Mouse (Mus musculus) megakaryocyte, adult 5-6 weeks (primary cell): ENCODE measurements around the gene Slc35g3. TPM values are rescaled to one million over a fixed set of nuclear protein-coding genes. Genes with fewer than 3 reads are reported as not detected.
"Not testable (repeated sequence)": the region's sequence is repeated elsewhere in the genome, so short reads cannot be mapped to it uniquely, and the experiment has no call there.

Experiments
- ATAC-seq: 2 replicates; pipeline ENCODE4 v1.8.0; 2016; ENCODE audit warnings: mild to moderate bottlenecking, inconsistent platforms; ENCODE audit not compliant: poor library complexity, severe bottlenecking
- total RNA-seq, 2 experiments: library from RNA; stranded (forward) in 1 of 2; stranded (reverse) in 1 of 2; fragments of 153-499, 151-499 nt in 1 of 2; fragments of 221-1000, 200-1000 nt in 1 of 2; gene quantifications; 2 replicates each; pipeline versions ENCODE4 v1.2.3 to v1.2.4; 2015 to 2017

Slc35g3 gene
- total RNA-seq, 2 experiments from 2014 or later, result not detected

- peak; percentile 1; the same call in 1 of the 2 replicates for ATAC-seq
These were observed 4.3 kb downstream of the Slc35g3 start for GRCm38 (mm10) chr11:69757303-69758089.

DNA sequence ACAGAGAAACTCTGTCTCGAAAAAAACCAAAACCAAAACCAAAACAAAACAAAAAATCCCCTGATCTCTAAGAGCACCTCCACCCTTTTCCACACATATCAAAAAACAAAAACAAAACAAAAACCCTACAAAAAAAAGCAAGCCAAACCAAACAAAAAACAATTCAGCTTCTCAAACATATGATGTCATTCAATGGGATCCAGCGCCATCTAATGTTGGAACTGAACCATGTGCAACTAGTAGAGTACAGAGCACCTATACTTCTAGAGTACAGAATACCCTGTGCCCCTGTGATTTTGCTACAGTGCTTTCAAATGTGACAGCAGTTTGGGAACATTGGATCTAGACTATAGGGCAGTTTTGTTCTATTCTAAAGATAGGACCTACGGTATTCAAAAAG, 7.1 kb downstream of the Slc35g3 start:
- ATAC-seq, result no peak

- ATAC-seq, result no peak
These were observed 7.5 kb downstream of the Slc35g3 start for GRCm38 (mm10) chr11:69754233-69754632.

- no peak for ATAC-seq
These were observed 9.1 kb downstream of the Slc35g3 start for GRCm38 (mm10) chr11:69752686-69753085.

GRCm38 (mm10) chr11:69751635-69752034, 10.1 kb downstream of the Slc35g3 start:
- no peak for ATAC-seq

DNA sequence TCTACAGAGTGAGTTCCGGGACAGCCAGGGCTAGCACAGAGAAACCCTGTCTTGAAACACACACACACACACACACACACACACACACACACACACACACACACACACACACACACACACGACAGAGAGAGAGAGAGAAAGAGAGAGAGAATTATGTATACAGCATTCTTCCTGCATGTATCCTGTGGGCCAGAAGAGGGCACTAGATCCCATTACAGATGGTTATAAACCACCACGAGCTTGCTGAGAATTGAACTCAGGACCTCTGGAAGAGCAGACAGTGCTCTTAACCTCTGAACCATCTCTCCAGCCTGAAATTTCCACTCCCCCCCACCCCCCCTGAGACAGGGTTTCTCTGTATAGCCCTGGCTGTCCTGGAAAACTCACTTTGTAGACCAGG, 30.4 kb downstream of the Slc35g3 start:
- ATAC-seq, result not testable (repeated sequence)

- ATAC-seq, result peak; percentile 52
These were observed 32.7 kb downstream of the Slc35g3 start for GRCm38 (mm10) chr11:69729063-69729462.

DNA sequence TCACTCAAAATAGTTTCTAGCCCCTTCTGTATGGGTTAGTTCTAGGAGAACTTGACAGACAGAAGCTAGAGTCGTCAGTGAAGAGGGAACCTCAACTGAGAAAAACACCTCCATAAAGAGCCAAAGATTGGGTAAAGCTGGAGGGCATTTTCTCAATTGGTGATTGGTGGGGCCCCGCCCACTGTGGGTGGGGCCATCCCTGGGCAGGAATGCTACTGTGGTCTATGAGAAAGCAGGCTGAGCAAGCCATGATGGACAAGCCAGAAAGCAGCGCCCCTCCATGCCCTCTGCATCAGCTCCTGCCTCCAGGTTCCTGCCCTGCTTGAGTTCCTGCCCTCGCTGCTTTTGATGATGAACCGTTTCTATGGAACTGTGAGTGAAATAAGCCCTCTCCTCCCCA, 35.8 kb downstream of the Slc35g3 start:
- ATAC-seq, result no peak

DNA sequence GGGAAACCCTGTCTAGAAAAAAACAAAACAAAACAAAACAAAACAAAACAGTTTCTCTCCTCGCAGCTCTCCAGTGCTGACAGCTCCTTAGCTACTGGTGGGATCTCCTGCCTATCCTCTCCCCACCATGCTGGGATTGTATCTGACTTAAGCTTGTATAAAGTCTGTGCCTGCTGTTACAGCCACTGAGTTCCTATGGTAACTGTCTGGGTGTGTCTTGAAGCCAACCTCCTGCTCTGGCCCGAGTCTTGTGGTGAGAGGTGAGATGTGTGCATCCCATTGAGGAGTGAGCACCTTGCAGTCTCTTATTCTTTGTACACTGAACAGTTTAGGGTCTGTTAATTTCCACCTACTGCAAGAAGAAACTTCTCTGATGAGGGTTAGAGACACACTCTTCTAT, 38.7 kb downstream of the Slc35g3 start:
- no peak for ATAC-seq

DNA sequence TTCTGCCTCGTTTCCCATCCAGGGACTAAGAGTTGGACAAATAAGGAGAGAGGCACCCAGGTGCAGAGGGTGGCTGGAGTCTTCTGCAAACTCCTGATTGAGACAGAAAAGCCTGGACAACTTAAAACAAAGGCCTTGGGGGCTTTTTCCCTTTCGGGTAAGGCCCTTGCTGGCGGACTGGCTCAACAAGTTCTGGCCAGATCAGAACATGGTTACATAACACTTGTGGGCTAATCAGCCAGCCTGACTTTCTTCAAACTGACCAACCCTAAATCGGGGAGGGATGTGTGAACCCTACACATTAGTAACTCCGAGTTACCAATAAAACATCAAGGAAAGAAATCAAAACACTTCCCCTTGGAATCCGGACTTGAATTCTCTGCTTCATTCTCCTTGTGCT, 40.9 kb downstream of the Slc35g3 start:
- ATAC-seq, result no peak

DNA sequence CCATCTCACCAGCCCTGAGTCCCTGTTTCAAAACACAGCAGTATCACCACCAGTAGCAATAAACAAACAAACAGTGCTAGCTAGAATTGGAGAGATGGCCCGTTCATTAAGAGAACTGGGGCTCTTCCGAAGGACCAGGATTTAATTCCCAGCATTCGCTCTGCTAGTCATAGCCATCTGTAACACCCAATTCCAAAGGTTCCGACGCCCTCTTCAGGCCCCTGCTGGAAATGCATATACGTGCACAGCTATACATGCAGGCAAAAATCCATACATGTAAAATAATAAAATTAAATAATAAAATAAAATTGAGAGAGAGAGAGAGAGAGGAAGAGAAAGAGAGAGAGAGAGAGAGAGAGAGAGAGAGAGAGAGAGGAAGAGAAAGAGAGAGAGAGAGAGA, 42.3 kb downstream of the Slc35g3 start:
- no peak for ATAC-seq

DNA sequence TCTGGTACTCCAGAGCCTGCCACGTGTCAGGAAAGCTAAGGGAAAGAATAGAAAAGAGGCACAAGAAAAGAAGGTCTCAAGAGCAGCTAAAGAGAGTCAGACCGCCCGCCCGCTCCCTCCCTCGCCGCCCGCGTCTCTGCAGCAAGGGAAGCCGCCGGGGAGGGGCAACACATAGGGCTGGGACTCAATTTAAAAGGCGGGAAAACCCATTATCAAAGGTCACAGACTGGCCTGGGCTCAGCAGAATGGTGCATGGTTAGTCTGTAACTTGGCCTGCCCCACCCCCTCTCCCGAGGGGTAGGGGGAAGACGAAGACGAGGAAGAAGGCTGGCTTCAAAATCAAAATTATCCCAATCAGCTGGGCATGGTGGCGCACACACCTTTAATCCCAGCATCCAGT, 43.1 kb downstream of the Slc35g3 start:
- ATAC-seq, result no peak

GRCm38 (mm10) chr11:69716953-69717352, 44.8 kb downstream of the Slc35g3 start:
- ATAC-seq, result no peak

DNA sequence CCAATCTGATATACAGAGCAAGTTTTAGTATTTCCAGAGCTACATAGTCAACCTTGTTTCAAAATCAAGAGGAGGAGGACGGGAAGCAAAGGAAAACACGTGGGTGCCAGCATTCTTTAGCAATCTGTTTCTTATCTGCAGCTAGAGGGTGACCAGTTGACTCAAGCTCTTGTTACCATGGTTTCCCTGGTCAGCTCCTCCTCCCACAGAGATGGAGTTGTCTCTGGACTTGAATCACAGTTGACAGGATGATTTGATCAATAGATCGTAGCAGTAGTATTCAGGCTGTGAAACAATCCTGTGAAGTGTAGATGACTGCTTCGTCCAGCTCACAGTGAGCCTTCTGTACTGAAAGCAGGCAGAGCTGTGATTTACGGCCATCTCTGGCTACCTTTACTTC, 45.8 kb downstream of the Slc35g3 start:
- no peak for ATAC-seq

DNA sequence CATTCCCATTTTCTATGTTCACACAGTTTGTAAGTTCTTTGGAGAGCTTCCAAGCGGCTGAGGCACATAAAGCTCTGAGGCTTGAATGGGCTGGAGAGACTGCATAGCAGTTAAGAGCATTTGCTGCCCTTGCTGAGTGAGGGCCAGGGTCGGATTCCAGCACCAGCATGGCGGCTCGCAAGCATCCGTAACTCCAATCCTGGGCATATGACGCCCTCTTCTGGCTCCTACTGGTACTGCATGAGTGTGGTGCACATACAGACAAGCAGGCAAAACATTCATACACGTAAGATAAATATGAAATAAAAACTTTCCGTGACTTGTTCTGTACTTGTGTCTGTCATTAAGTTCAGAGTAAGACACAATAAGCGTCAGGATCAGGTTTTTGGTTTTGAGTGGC, 46.3 kb downstream of the Slc35g3 start:
- ATAC-seq, result no peak

DNA sequence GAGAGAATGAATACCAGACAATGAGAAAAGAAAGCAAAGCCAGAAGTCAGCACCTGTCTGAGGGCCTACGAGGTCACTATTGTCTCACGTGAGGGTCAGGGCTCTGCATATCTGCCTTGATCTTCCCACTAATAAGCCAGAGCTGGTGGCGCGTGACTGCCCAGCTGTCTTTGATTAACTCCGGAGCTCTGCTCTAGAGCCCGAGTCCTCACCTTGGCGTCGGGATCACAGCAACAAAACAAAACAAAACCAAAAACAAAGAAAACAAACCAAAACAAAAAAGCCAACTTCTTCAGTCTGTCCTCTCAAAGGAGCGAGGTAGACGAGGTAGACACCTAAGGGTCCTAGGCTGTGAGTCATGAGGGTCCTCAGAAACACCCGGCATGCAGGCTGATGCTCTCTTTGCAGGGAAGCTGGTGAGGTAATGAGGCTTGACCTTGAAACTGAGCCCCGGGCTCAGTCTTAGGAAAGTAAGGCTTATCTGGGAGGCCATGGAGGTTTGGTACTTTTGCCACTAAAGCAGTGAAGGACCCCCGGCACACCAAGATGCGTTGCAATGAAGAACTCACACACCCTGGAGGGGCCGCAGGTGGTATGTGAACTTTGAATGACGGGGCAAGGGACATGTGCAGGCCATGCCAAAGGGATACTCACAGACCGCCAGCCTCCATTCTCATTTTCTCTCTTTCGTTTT, 47.0 kb downstream of the Slc35g3 start:
- ATAC-seq, result no peak

DNA sequence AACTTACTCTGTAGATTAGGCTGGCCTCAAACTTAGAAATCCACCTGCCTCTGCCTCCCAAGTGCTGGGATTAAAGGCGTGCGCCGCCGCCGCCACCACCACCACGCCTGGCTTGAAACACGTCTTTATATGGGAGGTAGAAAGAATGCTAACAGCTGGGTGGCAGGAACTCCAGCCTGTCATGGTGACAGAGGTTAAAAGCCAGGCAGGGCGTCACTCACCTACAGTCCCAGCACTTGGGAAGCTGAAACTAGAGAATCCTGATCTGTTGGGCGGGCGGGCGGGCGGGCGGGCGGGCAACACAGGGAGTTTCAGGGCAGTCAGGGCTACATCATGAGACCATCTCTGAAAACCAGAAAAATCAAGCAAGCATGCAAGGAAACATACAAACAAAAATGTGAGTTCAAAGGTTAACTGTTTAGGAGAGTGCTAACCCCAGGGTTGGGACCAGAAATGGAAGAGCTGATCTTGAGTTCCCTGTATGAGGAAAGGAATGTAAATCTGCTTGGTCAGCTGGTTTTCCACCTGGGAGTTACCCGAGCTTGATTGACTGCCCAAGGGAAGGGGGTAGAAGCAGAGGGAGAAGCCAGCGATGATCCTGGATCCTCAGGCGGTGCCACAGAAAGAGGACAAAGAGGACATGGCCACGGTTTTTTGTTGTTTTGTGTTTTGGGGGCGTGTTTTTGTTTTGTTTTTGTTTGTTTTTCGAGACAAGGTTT, 48.7 kb downstream of the Slc35g3 start:
- no peak for ATAC-seq

- no peak for ATAC-seq
These were observed 50.7 kb downstream of the Slc35g3 start for GRCm38 (mm10) chr11:69711082-69711481.

GRCm38 (mm10) chr11:69710470-69710869, 51.3 kb downstream of the Slc35g3 start:
- ATAC-seq, result no peak
